Mouse (Mus musculus) liver (tissue): ENCODE measurements around the gene Try10.
"Not testable (repeated sequence)": the region's sequence is repeated elsewhere in the genome, so short reads cannot be mapped to it uniquely, and the experiment has no call there.

Experiments used
- DNase-seq: peaks from one replicate; pipeline ENCODE4 v3.0.0-alpha.2; 2020; ENCODE audit warnings: mixed read lengths

The Try10 gene

DNA sequence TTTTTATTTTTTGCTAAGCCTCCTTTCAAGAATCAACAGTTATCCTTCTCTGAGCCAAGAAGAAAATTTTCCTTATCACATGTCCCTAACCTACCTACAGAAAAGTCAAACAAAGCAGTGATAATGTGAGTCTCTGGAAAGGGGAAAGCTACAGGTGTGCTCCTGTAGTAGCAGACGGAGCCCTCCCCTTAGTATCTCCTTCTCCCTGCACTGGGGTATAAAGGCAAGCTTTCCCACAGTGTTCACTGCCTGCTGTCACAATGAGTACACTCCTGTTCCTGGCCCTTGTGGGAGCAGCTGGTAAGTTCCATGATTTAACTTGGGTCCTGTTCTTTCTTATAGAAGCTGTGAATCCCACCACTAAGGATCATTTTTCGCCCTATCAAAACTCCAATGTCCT lies at the start of gene Try10:
Try10 (plus strand) TSS at position 174 of the 400 bp plus-strand sequence.
- no peak for DNase-seq

DNA sequence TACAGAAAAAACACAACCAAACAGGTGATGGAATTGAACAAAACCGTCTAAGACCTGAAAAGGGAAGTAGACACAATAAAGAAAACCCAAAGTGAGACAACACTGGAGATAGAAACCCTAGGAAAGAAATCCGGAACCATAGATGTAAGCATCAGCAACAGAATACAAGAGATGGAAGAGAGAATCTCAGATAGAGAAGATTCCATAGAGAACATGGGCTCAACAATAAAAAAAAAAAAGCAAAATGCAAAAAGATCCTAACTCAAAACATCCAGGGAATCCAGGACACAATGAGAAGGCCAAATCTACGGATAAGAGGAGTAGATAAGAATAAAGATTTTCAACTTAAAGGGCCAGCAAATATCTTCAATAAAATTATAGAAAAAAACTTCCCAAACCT lies 37.2 kb upstream of the Try10 start, which contains the start of gene Try5:
Try5 (minus strand) TSS at position 101 of the 400 bp plus-strand sequence.
- not testable (repeated sequence) for DNase-seq

- DNase-seq = not testable (repeated sequence)
Observed at GRCm38 (mm10) chr6:41373772-41374171, 19.9 kb downstream of the Try10 start.

GRCm38 (mm10) chr6:41377578-41377977 lies 23.7 kb downstream of the Try10 start, which contains the start of gene Prss3:
Prss3 (minus strand) TSS chr6:41377678.
- not testable (repeated sequence) for DNase-seq

DNA sequence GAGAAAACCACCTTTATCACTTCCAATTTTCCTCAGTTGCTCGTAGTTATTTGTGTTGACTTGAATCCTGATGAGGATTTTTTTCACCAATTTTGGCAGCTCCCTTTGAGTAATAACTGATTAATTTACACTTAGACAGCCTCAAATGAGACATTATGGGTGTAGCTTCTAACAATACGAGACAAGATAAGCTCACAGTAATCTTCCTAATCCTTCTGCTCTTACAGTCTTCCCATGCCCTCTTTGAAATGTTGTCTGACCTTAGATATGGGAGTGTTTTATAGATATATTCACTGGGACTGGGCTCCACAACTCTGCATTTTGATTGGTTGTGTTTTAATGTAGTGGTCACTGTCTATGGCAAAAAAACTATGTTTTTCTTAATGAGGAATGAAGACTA lies 32.9 kb downstream of the Try10 start:
- no peak for DNase-seq

GRCm38 (mm10) chr6:41391640-41392039 lies 37.7 kb downstream of the Try10 start:
- not testable (repeated sequence) for DNase-seq

DNA sequence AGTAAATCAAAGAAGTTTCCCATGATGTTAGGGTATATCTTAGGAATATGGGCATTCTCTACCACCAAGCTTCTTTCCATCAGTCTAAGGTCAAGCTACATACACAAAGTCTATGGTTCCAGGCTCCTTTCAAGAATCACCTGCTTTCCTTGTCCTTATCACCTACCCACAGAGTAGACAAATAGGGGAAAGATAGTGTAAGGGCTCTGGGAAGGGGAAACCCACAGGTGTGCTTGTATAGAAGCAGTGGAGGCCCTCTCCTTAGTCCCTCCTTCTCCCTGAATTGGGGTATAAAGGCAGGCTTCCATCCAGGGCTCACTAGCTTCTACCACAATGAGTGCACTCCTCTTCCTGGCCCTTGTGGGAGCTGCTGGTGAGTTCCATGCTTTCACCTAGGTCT lies 38.2 kb downstream of the Try10 start, which contains the start of gene Gm5771:
Gm5771 (plus strand) TSS at position 301 of the 400 bp plus-strand sequence.
- DNase-seq = not testable (repeated sequence)
